Mouse (Mus musculus) cerebellum, postnatal 36 days (tissue): ENCODE measurements around the gene Nkpd1.

Experiments
- DNase-seq, 2 experiments: peaks; one replicate each; pipeline ENCODE4 v3.0.0; 2021 to 2022; ENCODE audit warnings: mixed read lengths in 2 of 2

Gene Nkpd1

GRCm38 (mm10) chr7:19547344-19547969, 29.8 kb downstream of the Nkpd1 start:
- no peak for DNase-seq

GRCm38 (mm10) chr7:19549394-19549793, 31.8 kb downstream of the Nkpd1 start:
- no peak for DNase-seq

- no peak for DNase-seq
Observed at GRCm38 (mm10) chr7:19551634-19552033, 34.0 kb downstream of the Nkpd1 start.

GRCm38 (mm10) chr7:19552443-19552842, 34.8 kb downstream of the Nkpd1 start:
- DNase-seq, result no peak

- no peak for DNase-seq
Observed at GRCm38 (mm10) chr7:19554168-19554567, 36.5 kb downstream of the Nkpd1 start.

- DNase-seq, result peak in 1 of 2 experiments; percentile 31
Observed at GRCm38 (mm10) chr7:19557086-19557485, 39.4 kb downstream of the Nkpd1 start.

GRCm38 (mm10) chr7:19557982-19558900, 40.6 kb downstream of the Nkpd1 start:
- DNase-seq, result no peak

- DNase-seq, result no peak
Observed at GRCm38 (mm10) chr7:19558965-19559364, 41.3 kb downstream of the Nkpd1 start.

- DNase-seq, result no peak
Observed at GRCm38 (mm10) chr7:19560491-19561260, 43.0 kb downstream of the Nkpd1 start.

GRCm38 (mm10) chr7:19561431-19561764, 43.8 kb downstream of the Nkpd1 start:
- DNase-seq, result no peak

GRCm38 (mm10) chr7:19561765-19562642, 44.4 kb downstream of the Nkpd1 start:
- peak; percentile 91 for DNase-seq

GRCm38 (mm10) chr7:19562643-19563410, 45.2 kb downstream of the Nkpd1 start, which contains the start of gene Ppp1r37:
Gene Ppp1r37 (minus strand): TSS chr7:19563076.
- peak in 1 of 2 experiments; percentile 29 for DNase-seq

- DNase-seq, result no peak
Observed at GRCm38 (mm10) chr7:19563884-19564283, 46.2 kb downstream of the Nkpd1 start.

GRCm38 (mm10) chr7:19564455-19564854, 46.8 kb downstream of the Nkpd1 start:
- DNase-seq, result peak in 1 of 2 experiments; percentile 22

- DNase-seq, result no peak
Observed at GRCm38 (mm10) chr7:19565803-19566202, 48.2 kb downstream of the Nkpd1 start.

- no peak for DNase-seq
Observed at GRCm38 (mm10) chr7:19567426-19567825, 49.8 kb downstream of the Nkpd1 start.

- no peak for DNase-seq
Observed at GRCm38 (mm10) chr7:19569647-19570046, 52.0 kb downstream of the Nkpd1 start.

GRCm38 (mm10) chr7:19572926-19573775, 55.5 kb downstream of the Nkpd1 start:
- peak; percentile 76 to 82 for DNase-seq

GRCm38 (mm10) chr7:19573776-19574140, 56.1 kb downstream of the Nkpd1 start:
- no peak for DNase-seq
